Mouse (Mus musculus) embryo, embryonic 10 days (tissue): ENCODE measurements around the gene Ints14.
"Not testable (repeated sequence)": the region's sequence is repeated elsewhere in the genome, so short reads cannot be mapped to it uniquely, and the experiment has no call there.

ENCODE experiments used
- DNase-seq: peaks from one replicate; pipeline ENCODE4 v3.0.0-alpha.2; 2015; ENCODE audit warnings: low spot score

The Ints14 gene

GRCm38 (mm10) chr9:64952055-64952454 lies 8.7 kb upstream of the Ints14 start:
- no peak for DNase-seq

GRCm38 (mm10) chr9:64953190-64953589 lies 7.5 kb upstream of the Ints14 start:
- no peak for DNase-seq

- no peak for DNase-seq
These were observed 4.4 kb upstream of the Ints14 start for GRCm38 (mm10) chr9:64956337-64956736.

- no peak for DNase-seq
These were observed 3.4 kb upstream of the Ints14 start for GRCm38 (mm10) chr9:64957276-64957675.

- DNase-seq: no peak
These were observed 244 bp downstream of the Ints14 start for GRCm38 (mm10) chr9:64960978-64961320.

GRCm38 (mm10) chr9:64980548-64980947 lies 19.8 kb downstream of the Ints14 start:
- DNase-seq: no peak

GRCm38 (mm10) chr9:64981904-64982303 lies 21.2 kb downstream of the Ints14 start:
- DNase-seq: no peak

GRCm38 (mm10) chr9:64985037-64985794 lies 24.5 kb downstream of the Ints14 start:
- DNase-seq: peak; percentile 36

GRCm38 (mm10) chr9:64985807-64986206 lies 25.1 kb downstream of the Ints14 start:
- no peak for DNase-seq

- DNase-seq: no peak
These were observed 26.9 kb downstream of the Ints14 start for GRCm38 (mm10) chr9:64987651-64988050.

GRCm38 (mm10) chr9:64988443-64988842 lies 27.7 kb downstream of the Ints14 start:
- no peak for DNase-seq

- no peak for DNase-seq
These were observed 29.6 kb downstream of the Ints14 start for GRCm38 (mm10) chr9:64990291-64990690.

GRCm38 (mm10) chr9:64995464-64995863 lies 34.8 kb downstream of the Ints14 start:
- DNase-seq: not testable (repeated sequence)

GRCm38 (mm10) chr9:65001481-65001880 lies 40.8 kb downstream of the Ints14 start:
- no peak for DNase-seq

GRCm38 (mm10) chr9:65005737-65006136 lies 45.0 kb downstream of the Ints14 start:
- DNase-seq: no peak

- DNase-seq: no peak
These were observed 49.9 kb downstream of the Ints14 start for GRCm38 (mm10) chr9:65010632-65011031.

GRCm38 (mm10) chr9:65011304-65011703 lies 50.6 kb downstream of the Ints14 start:
- peak; percentile 38 for DNase-seq

GRCm38 (mm10) chr9:65015461-65016222 lies 54.9 kb downstream of the Ints14 start:
- no peak for DNase-seq

GRCm38 (mm10) chr9:65016241-65016977 lies 55.7 kb downstream of the Ints14 start:
- DNase-seq: no peak

- DNase-seq: no peak
These were observed 56.5 kb downstream of the Ints14 start for GRCm38 (mm10) chr9:65016978-65017827.

- no peak for DNase-seq
These were observed 57.2 kb downstream of the Ints14 start for GRCm38 (mm10) chr9:65017896-65018295.

- no peak for DNase-seq
These were observed 58.0 kb downstream of the Ints14 start for GRCm38 (mm10) chr9:65018588-65019121.
